Mouse (Mus musculus) neural tube, embryonic 11.5 days (tissue): ENCODE measurements at regions not wholly inside any gene's neighbourhood (a gene's known extent, or its start where the extent isn't known, plus 50 kb on each side); places are given as distances from the start of the nearest gene placed in this dataset.
A peak's percentile ranks its signal among the peaks of the same experiment; 100 is the strongest.

Experiments
- ATAC-seq: fragments of 200-750 bp; cut with Nextera tagmentation; 2 replicates; pipeline ENCODE4 v1.8.0; 2017; ENCODE audit warnings: moderate number of reproducible peaks, mild to moderate bottlenecking, moderate TSS enrichment, moderate library complexity; ENCODE audit not compliant: insufficient read depth, low FRiP score, low TSS enrichment
- DNase-seq: peaks from one replicate; pipeline ENCODE4 v3.0.0-alpha.2; 2015; ENCODE audit warnings: low spot score
- H3K27ac ChIP-seq: fragments of 300-500 bp; sonication (generic); 2 replicates; pipeline ENCODE4 v1.5.1; 2014; ENCODE audit warnings: low read depth, mild to moderate bottlenecking, low read length
- H3K27me3 ChIP-seq: fragments of 300-500 bp; sonication (generic); 2 replicates; pipeline ENCODE4 v1.6.1; 2014; ENCODE audit warnings: mild to moderate bottlenecking, low read length, mixed read lengths; ENCODE audit not compliant: control insufficient read depth, insufficient read depth
- H3K36me3 ChIP-seq: fragments of 300-500 bp; sonication (generic); 2 replicates; pipeline ENCODE4 v1.6.1; 2014; ENCODE audit warnings: mild to moderate bottlenecking, low read length, moderate library complexity, mixed read lengths; ENCODE audit not compliant: control insufficient read depth, insufficient read depth
- H3K4me1 ChIP-seq: fragments of 300-500 bp; sonication (generic); 2 replicates; pipeline ENCODE4 v1.6.1; 2014; ENCODE audit warnings: low read length, mixed read lengths; ENCODE audit not compliant: control insufficient read depth, insufficient read depth
- H3K4me2 ChIP-seq: fragments of 300-500 bp; sonication (generic); 2 replicates; pipeline ENCODE4 v1.6.1; 2014; ENCODE audit warnings: low read depth, mild to moderate bottlenecking, moderate library complexity
- H3K4me3 ChIP-seq: fragments of 300-500 bp; sonication (generic); 2 replicates; pipeline ENCODE4 v1.5.1; 2014; ENCODE audit warnings: low read depth, low read length
- H3K9ac ChIP-seq: fragments of 300-500 bp; sonication (generic); 2 replicates; pipeline ENCODE4 v1.6.1; 2014; ENCODE audit warnings: mild to moderate bottlenecking, low read length
- H3K9me3 ChIP-seq: fragments of 300-500 bp; sonication (generic); 2 replicates; pipeline ENCODE4 v1.6.1; 2016; ENCODE audit warnings: low read length; ENCODE audit not compliant: control insufficient read depth
- WGBS: fragments of 180-500 bp; shearing (Covaris S2); extraction: QIAGEN DNeasy Blood & Tissue Kit; methylation state at CpG from one replicate; pipeline ENCODE4 v1.1.7; 2014; 5-methylcytosine and 5-hydroxymethylcytosine counted together

GRCm38 (mm10) chr3:54017943-54018649, 137.7 kb upstream of the Trpc4 start:
- Histone ChIP-seq H3K4me2 (no peak overlapping the region), H3K27me3 (no peaks in the 10 kb centered on the region), H3K36me3 (no peaks in the 10 kb centered on the region), H3K9ac (no peak overlapping the region), H3K4me3 (no peak overlapping the region), H3K27ac (no peak overlapping the region), H3K9me3 (no peaks in the 10 kb centered on the region), H3K4me1 (no peaks in the 10 kb centered on the region)
- DNase-seq: peak; percentile 29
- 27% methylated on average over 4 of the region's 4 CpGs for WGBS
- peak; percentile 45; the same call in 1 of the 2 replicates for ATAC-seq

GRCm38 (mm10) chr3:54016877-54017276, 139.0 kb upstream of the Trpc4 start:
- no peak for DNase-seq
- ATAC-seq: no peak
- WGBS: 76% methylated on average over 5 of the region's 5 CpGs

GRCm38 (mm10) chr3:54011016-54011415, 144.8 kb upstream of the Trpc4 start:
- Histone ChIP-seq H3K27ac (no peak overlapping the region), H3K36me3 (no peaks in the 10 kb centered on the region), H3K27me3 (no peaks in the 10 kb centered on the region), H3K4me3 (no peak overlapping the region), H3K4me1 (no peaks in the 10 kb centered on the region), H3K4me2 (no peak overlapping the region), H3K9me3 (no peaks in the 10 kb centered on the region), H3K9ac (no peak overlapping the region)
- DNase-seq (no peak), ATAC-seq (no peak)
- WGBS: 97% methylated on average over 2 of the region's 2 CpGs

More at GRCm38 (mm10) chr3:54016877-54017276, 139.0 kb upstream of the Trpc4 start:
- Histone ChIP-seq H3K9ac (no peak overlapping the region), H3K4me3 (no peak overlapping the region), H3K36me3 (no peaks in the 10 kb centered on the region), H3K4me2 (no peak overlapping the region), H3K27me3 (no peaks in the 10 kb centered on the region), H3K27ac (no peak overlapping the region), H3K4me1 (no peaks in the 10 kb centered on the region), H3K9me3 (no peaks in the 10 kb centered on the region)

GRCm38 (mm10) chr3:53992993-53993392, 129.4 kb upstream of the Ufm1 start:
- Histone ChIP-seq H3K27me3 (no peaks in the 10 kb centered on the region), H3K4me3 (no peak overlapping the region), H3K9ac (no peak overlapping the region), H3K9me3 (no peaks in the 10 kb centered on the region), H3K4me1 (no peaks in the 10 kb centered on the region), H3K36me3 (no peaks in the 10 kb centered on the region), H3K4me2 (no peak overlapping the region), H3K27ac (no peak overlapping the region)
- ATAC-seq: no peak
- no peak for DNase-seq
- 76% methylated on average over 4 of the region's 4 CpGs for WGBS

- WGBS: 85% methylated on average over 9 of the region's 9 CpGs
- H3K9me3 ChIP-seq: no peaks in the 10 kb centered on the region
- no peak for ATAC-seq
- H3K4me3 ChIP-seq: no peak overlapping the region
- H3K27me3 ChIP-seq: no peaks in the 10 kb centered on the region
- H3K27ac ChIP-seq: no peak overlapping the region
- DNase-seq: no peak
- H3K4me2 ChIP-seq: no peak overlapping the region
- no peaks in the 10 kb centered on the region for H3K4me1 ChIP-seq
- no peaks in the 10 kb centered on the region for H3K36me3 ChIP-seq
- H3K9ac ChIP-seq: no peak overlapping the region
Measured at GRCm38 (mm10) chr3:53988796-53989195, 125.2 kb upstream of the Ufm1 start.

GRCm38 (mm10) chr3:53988256-53988655, 124.6 kb upstream of the Ufm1 start:
- WGBS: 92% methylated on average over 7 of the region's 7 CpGs
- DNase-seq (no peak), ATAC-seq (no peak)

GRCm38 (mm10) chr3:53987316-53987715, 123.7 kb upstream of the Ufm1 start:
- Histone ChIP-seq H3K4me3 (no peak overlapping the region), H3K9me3 (no peaks in the 10 kb centered on the region), H3K27me3 (no peaks in the 10 kb centered on the region), H3K27ac (no peak overlapping the region), H3K9ac (no peak overlapping the region), H3K36me3 (no peaks in the 10 kb centered on the region), H3K4me1 (no peaks in the 10 kb centered on the region), H3K4me2 (no peak overlapping the region)
- ATAC-seq: no peak
- WGBS: 87% methylated on average over 2 of the region's 2 CpGs
- DNase-seq: no peak

More at GRCm38 (mm10) chr3:53988256-53988655, 124.6 kb upstream of the Ufm1 start:
- no peak overlapping the region for H3K4me2 ChIP-seq
- H3K4me3 ChIP-seq: no peak overlapping the region
- H3K9me3 ChIP-seq: no peaks in the 10 kb centered on the region
- H3K27ac ChIP-seq: no peak overlapping the region
- H3K27me3 ChIP-seq: no peaks in the 10 kb centered on the region
- H3K36me3 ChIP-seq: no peaks in the 10 kb centered on the region
- H3K4me1 ChIP-seq: no peaks in the 10 kb centered on the region
- no peak overlapping the region for H3K9ac ChIP-seq

- no peak overlapping the region for H3K27ac ChIP-seq
- DNase-seq (no peak), ATAC-seq (no peak)
- no peak overlapping the region for H3K9ac ChIP-seq
- H3K4me1 ChIP-seq: no peaks in the 10 kb centered on the region
- 89% methylated on average over 6 of the region's 6 CpGs for WGBS
- no peaks in the 10 kb centered on the region for H3K27me3 ChIP-seq
- no peaks in the 10 kb centered on the region for H3K36me3 ChIP-seq
- H3K4me3 ChIP-seq: no peak overlapping the region
- H3K9me3 ChIP-seq: no peaks in the 10 kb centered on the region
- no peak overlapping the region for H3K4me2 ChIP-seq
Measured at GRCm38 (mm10) chr3:53984743-53985550, 121.3 kb upstream of the Ufm1 start.

GRCm38 (mm10) chr3:53982311-53982710, 118.7 kb upstream of the Ufm1 start:
- H3K4me3 ChIP-seq: no peak overlapping the region
- no peak overlapping the region for H3K27ac ChIP-seq
- no peaks in the 10 kb centered on the region for H3K4me1 ChIP-seq
- no peak overlapping the region for H3K9ac ChIP-seq
- H3K9me3 ChIP-seq: no peaks in the 10 kb centered on the region
- H3K36me3 ChIP-seq: no peaks in the 10 kb centered on the region
- no peaks in the 10 kb centered on the region for H3K27me3 ChIP-seq
- 89% methylated on average over 8 of the region's 8 CpGs for WGBS
- ATAC-seq (no peak), DNase-seq (no peak)
- no peak overlapping the region for H3K4me2 ChIP-seq
